Comparison of ENCODE assay signal across 24 mouse cellular contexts in genomic region chr3:141051685-141052084, GRCm38 (mm10).
"Had no signal": no experiment of that assay in that cellular context is flagged by ENCODE, and none has a peak within 500 bp of the region (broad histone marks: within the 10 kb centered on the region; RNA-seq: fewer than 3 reads in every experiment).

No protein-coding gene starts in this region.

- H3K27ac ChIP-seq: kidney, embryonic 15.5 days; limb, embryonic 12.5 days; limb, embryonic 15.5 days; liver, embryonic 14.5 days; macrophage; midbrain, embryonic 10.5 days; midbrain, embryonic 13.5 days; neural tube, embryonic 13.5 days; stomach, postnatal 0 days had no signal

- H3K4me2 ChIP-seq: kidney, embryonic 15.5 days; limb, embryonic 12.5 days; limb, embryonic 15.5 days; liver, embryonic 11.5 days; lung, embryonic 14.5 days; midbrain, embryonic 13.5 days; neural tube, embryonic 13.5 days had no signal

- ATAC-seq: liver, postnatal 0 days; lung, postnatal 0 days; midbrain, embryonic 13.5 days; midbrain, embryonic 16.5 days had no signal

- DNase-seq: kidney, adult 11 months; kidney, adult 8-10 months; kidney, postnatal 10 days; kidney, postnatal 36 days; layer of hippocampus, postnatal 36 days; left cerebral cortex, postnatal 4 days; liver, postnatal 0 days; lung, embryonic 14.5 days; retina, postnatal 1 day; thymus, postnatal 25 days had no signal

- H3K4me1 ChIP-seq: kidney, embryonic 15.5 days; limb, embryonic 12.5 days; limb, embryonic 15.5 days; megakaryocyte, embryonic 14.5 days; midbrain, embryonic 10.5 days; midbrain, embryonic 13.5 days; neural tube, embryonic 13.5 days had no signal

- H3K9ac ChIP-seq: kidney, embryonic 15.5 days; limb, embryonic 12.5 days; limb, embryonic 15.5 days; liver, embryonic 14.5 days; liver, postnatal 0 days; lung, embryonic 14.5 days; midbrain, embryonic 13.5 days; neural tube, embryonic 13.5 days had no signal

- H3K4me3 ChIP-seq: kidney, embryonic 15.5 days; limb, embryonic 12.5 days; limb, embryonic 15.5 days; megakaryocyte, embryonic 14.5 days; midbrain, embryonic 10.5 days; midbrain, embryonic 13.5 days; myocyte; neural tube, embryonic 13.5 days had no signal

- H3K9me3 ChIP-seq: kidney, embryonic 15.5 days; limb, embryonic 12.5 days; limb, embryonic 15.5 days; megakaryocyte, embryonic 14.5 days; midbrain, embryonic 10.5 days; midbrain, embryonic 13.5 days; neural tube, embryonic 13.5 days had no signal

- H3K36me3 ChIP-seq: kidney, embryonic 15.5 days; limb, embryonic 12.5 days; limb, embryonic 15.5 days; midbrain, embryonic 10.5 days; midbrain, embryonic 13.5 days; neural tube, embryonic 13.5 days had no signal

- H3K27me3 ChIP-seq: kidney, embryonic 15.5 days; limb, embryonic 12.5 days; limb, embryonic 15.5 days; megakaryocyte, embryonic 14.5 days; midbrain, embryonic 13.5 days; neural tube, embryonic 13.5 days had no signal
